Mouse (Mus musculus): Measurements from ENCODE around the gene Cltb.

Gene Cltb

GRCm38 (mm10) chr13:54564232-54565200, 46.6 kb downstream of the Cltb start:
- DNase-seq (ENCODE audit: low read depth, low spot score), result no peak

- DNase-seq (ENCODE audit: low read depth, low spot score), result no peak
These were observed 48.6 kb downstream of the Cltb start for GRCm38 (mm10) chr13:54562562-54562961.

- DNase-seq (ENCODE audit: low read depth, low spot score), result no peak
These were observed 50.5 kb downstream of the Cltb start for GRCm38 (mm10) chr13:54560608-54561007.

- no peak for DNase-seq (ENCODE audit: low read depth, low spot score)
These were observed 51.5 kb downstream of the Cltb start for GRCm38 (mm10) chr13:54559656-54560055.

GRCm38 (mm10) chr13:54557652-54558051, 53.5 kb downstream of the Cltb start:
- no peak for DNase-seq (ENCODE audit: low read depth, low spot score)

GRCm38 (mm10) chr13:54556796-54557195, 54.3 kb downstream of the Cltb start:
- DNase-seq (ENCODE audit: low read depth, low spot score), result no peak

- no peak for DNase-seq (ENCODE audit: low read depth, low spot score)
These were observed 55.0 kb downstream of the Cltb start for GRCm38 (mm10) chr13:54556176-54556575.

- no peak for DNase-seq (ENCODE audit: low read depth, low spot score)
These were observed 63.1 kb downstream of the Cltb start for GRCm38 (mm10) chr13:54548036-54548435.
